Mouse (Mus musculus) bone marrow macrophage, adult 2 months (primary cell): ENCODE measurements around the gene Ube2j1.

Experiments
- CTCF ChIP-seq: IDR thresholded peaks from 2 replicates; pipeline ENCODE4 v1.5.1; 2012; ENCODE audit warnings: low read depth, mild to moderate bottlenecking, low read length, moderate library complexity
- POLR2A ChIP-seq: IDR thresholded peaks from 2 replicates; pipeline ENCODE4 v1.6.1; 2012; ENCODE audit warnings: mild to moderate bottlenecking, low read depth, low read length, borderline replicate concordance

GRCm38 (mm10) chr4:33078492-33078891, 47.3 kb downstream of the Ube2j1 start:
- TF ChIP-seq CTCF (no peak), POLR2A (no peak)
